Mouse (Mus musculus): Measurements from ENCODE around the gene Fyn. TPM values are rescaled to one million over a fixed set of nuclear protein-coding genes. Genes with fewer than 3 reads are reported as not detected.

The Fyn gene
- total and polyA plus RNA-seq, 2 experiments = 4.4 to 5.6 TPM

- WGBS = 68% methylated on average over 6 of the region's 6 CpGs
- TF ChIP-seq POLR2A (IDR thresholded peaks at IDR 0.05; ENCODE audit: extremely low read depth, insufficient read depth, low read length) = no peak
- TF ChIP-seq CTCF (IDR thresholded peaks at IDR 0.05; ENCODE audit: low read depth, low read length) = no peak
- Histone ChIP-seq H3K27me3 (ENCODE audit: control insufficient read depth, insufficient read depth, low read length) (no peaks in the 10 kb centered on the region), H3K36me3 (ENCODE audit: control insufficient read depth, insufficient read depth, low read length) (no peaks in the 10 kb centered on the region), H3K4me1 (ENCODE audit: control insufficient read depth, insufficient read depth, low read length) (peaks cover 4% of the 10 kb centered on the region), H3K9ac (ENCODE audit: low read depth, low read length) (no peak overlapping the region), H3K79me2 (ENCODE audit: control insufficient read depth, insufficient read depth, low read length) (no peaks in the 10 kb centered on the region), H3K27ac (replicated peaks; ENCODE audit: insufficient read depth, low read depth, low read length) (no peak overlapping the region), H3K4me3 (ENCODE audit: insufficient read depth, low read depth, low read length) (no peak overlapping the region)
- DNase-seq (ENCODE audit: extremely low read depth, low read depth, low spot score) = no peak
Observed at GRCm38 (mm10) chr10:39541451-39541874, 172.8 kb downstream of the Fyn start.

- TF ChIP-seq POLR2A (IDR thresholded peaks at IDR 0.05; ENCODE audit: extremely low read depth, insufficient read depth, low read length) (no peak), CTCF (IDR thresholded peaks at IDR 0.05; ENCODE audit: low read depth, low read length) (no peak)
- 70% methylated on average over 7 of the region's 7 CpGs for whole genome bisulfite sequencing
- peaks cover 4% of the 10 kb centered on the region for H3K4me1 ChIP-seq (ENCODE audit: control insufficient read depth, insufficient read depth, low read length)
- H3K36me3 ChIP-seq (ENCODE audit: control insufficient read depth, insufficient read depth, low read length) = no peaks in the 10 kb centered on the region
- H3K79me2 ChIP-seq (ENCODE audit: control insufficient read depth, insufficient read depth, low read length) = no peaks in the 10 kb centered on the region
- no peak overlapping the region for H3K9ac ChIP-seq (ENCODE audit: low read depth, low read length)
- no peaks in the 10 kb centered on the region for H3K27me3 ChIP-seq (ENCODE audit: control insufficient read depth, insufficient read depth, low read length)
- no peak overlapping the region for H3K4me3 ChIP-seq (ENCODE audit: insufficient read depth, low read depth, low read length)
- no peak overlapping the region for H3K27ac ChIP-seq (replicated peaks; ENCODE audit: insufficient read depth, low read depth, low read length)
- DNase-seq (ENCODE audit: extremely low read depth, low read depth, low spot score) = no peak
Observed at GRCm38 (mm10) chr10:39541951-39542521, 173.4 kb downstream of the Fyn start.

- H3K27me3 ChIP-seq (ENCODE audit: control insufficient read depth, insufficient read depth, low read length) = no peaks in the 10 kb centered on the region
- TF ChIP-seq POLR2A (IDR thresholded peaks at IDR 0.05; ENCODE audit: extremely low read depth, insufficient read depth, low read length) = no peak
- no peak for TF ChIP-seq CTCF (IDR thresholded peaks at IDR 0.05; ENCODE audit: low read depth, low read length)
- H3K36me3 ChIP-seq (ENCODE audit: control insufficient read depth, insufficient read depth, low read length) = no peaks in the 10 kb centered on the region
- no peak overlapping the region for H3K4me3 ChIP-seq (ENCODE audit: insufficient read depth, low read depth, low read length)
- WGBS = 85% methylated on average over 15 of the region's 15 CpGs
- H3K27ac ChIP-seq (replicated peaks; ENCODE audit: insufficient read depth, low read depth, low read length) = no peak overlapping the region
- no peak for DNase-seq (ENCODE audit: extremely low read depth, low read depth, low spot score)
- H3K4me1 ChIP-seq (ENCODE audit: control insufficient read depth, insufficient read depth, low read length) = peaks cover 6% of the 10 kb centered on the region
- H3K79me2 ChIP-seq (ENCODE audit: control insufficient read depth, insufficient read depth, low read length) = no peaks in the 10 kb centered on the region
- H3K9ac ChIP-seq (ENCODE audit: low read depth, low read length) = no peak overlapping the region
Observed at GRCm38 (mm10) chr10:39542535-39543257, 174.0 kb downstream of the Fyn start.

GRCm38 (mm10) chr10:39543258-39543770 is 174.7 kb downstream of the Fyn start:
- Histone ChIP-seq H3K79me2 (ENCODE audit: control insufficient read depth, insufficient read depth, low read length) (no peaks in the 10 kb centered on the region), H3K27me3 (ENCODE audit: control insufficient read depth, insufficient read depth, low read length) (no peaks in the 10 kb centered on the region), H3K4me3 (ENCODE audit: insufficient read depth, low read depth, low read length) (no peak overlapping the region), H3K4me1 (ENCODE audit: control insufficient read depth, insufficient read depth, low read length) (peaks cover 6% of the 10 kb centered on the region), H3K27ac (replicated peaks; ENCODE audit: insufficient read depth, low read depth, low read length) (no peak overlapping the region), H3K9ac (ENCODE audit: low read depth, low read length) (no peak overlapping the region), H3K36me3 (ENCODE audit: control insufficient read depth, insufficient read depth, low read length) (no peaks in the 10 kb centered on the region)
- DNase-seq (ENCODE audit: extremely low read depth, low read depth, low spot score) = no peak
- WGBS = 83% methylated on average over 5 of the region's 5 CpGs
- TF ChIP-seq CTCF (IDR thresholded peaks at IDR 0.05; ENCODE audit: low read depth, low read length) (no peak), POLR2A (IDR thresholded peaks at IDR 0.05; ENCODE audit: extremely low read depth, insufficient read depth, low read length) (no peak)

GRCm38 (mm10) chr10:39547369-39548074 is 178.9 kb downstream of the Fyn start:
- TF ChIP-seq CTCF (IDR thresholded peaks at IDR 0.05; ENCODE audit: low read depth, low read length) = no peak
- no peak for TF ChIP-seq POLR2A (IDR thresholded peaks at IDR 0.05; ENCODE audit: extremely low read depth, insufficient read depth, low read length)
- H3K27me3 ChIP-seq (ENCODE audit: control insufficient read depth, insufficient read depth, low read length) = no peaks in the 10 kb centered on the region
- peaks cover 2% of the 10 kb centered on the region; the same call in 1 of the 2 replicates for H3K36me3 ChIP-seq (ENCODE audit: control insufficient read depth, insufficient read depth, low read length)
- no peak overlapping the region for H3K4me3 ChIP-seq (ENCODE audit: insufficient read depth, low read depth, low read length)
- H3K9ac ChIP-seq (ENCODE audit: low read depth, low read length) = no peak overlapping the region
- DNase-seq (ENCODE audit: extremely low read depth, low read depth, low spot score) = peak; percentile 47
- 26% methylated on average over 3 of the region's 3 CpGs for WGBS
- H3K4me1 ChIP-seq (ENCODE audit: control insufficient read depth, insufficient read depth, low read length) = peaks cover 3% of the 10 kb centered on the region
- H3K27ac ChIP-seq (replicated peaks; ENCODE audit: insufficient read depth, low read depth, low read length) = no peak overlapping the region
- H3K79me2 ChIP-seq (ENCODE audit: control insufficient read depth, insufficient read depth, low read length) = no peaks in the 10 kb centered on the region
